Mouse (Mus musculus): ENCODE measurements around the gene Wipf1. TPM values are rescaled to one million over a fixed set of nuclear protein-coding genes. Genes with fewer than 3 reads are reported as not detected.
"Not testable (repeated sequence)": the region's sequence is repeated elsewhere in the genome, so short reads cannot be mapped to it uniquely, and the experiment has no call there.

The Wipf1 gene
- polyA plus RNA-seq, 1 experiment, result 37.6 TPM

GRCm38 (mm10) chr2:73563690-73564089 is 34.2 kb upstream of the Wipf1 start:
- Histone ChIP-seq H3K4me3 (ENCODE audit: insufficient read depth, low read length) (no peak overlapping the region), H3K27ac (ENCODE audit: insufficient read depth, low read length) (no peak overlapping the region), H3K4me1 (ENCODE audit: control insufficient read depth, insufficient read depth, low read length) (no peaks in the 10 kb centered on the region)
- TF ChIP-seq CTCF (IDR thresholded peaks at IDR 0.05; ENCODE audit: borderline replicate concordance, insufficient read depth, low read length), result no peak

- TF ChIP-seq POLR2A (IDR thresholded peaks at IDR 0.05; ENCODE audit: low read depth, low read length), result no peak
- TF ChIP-seq CTCF (IDR thresholded peaks at IDR 0.05; ENCODE audit: borderline replicate concordance, insufficient read depth, low read length), result no peak
- no peak overlapping the region for H3K27ac ChIP-seq (ENCODE audit: insufficient read depth, low read length)
- no peak overlapping the region for H3K4me3 ChIP-seq (ENCODE audit: insufficient read depth, low read length)
- H3K4me1 ChIP-seq (ENCODE audit: control insufficient read depth, insufficient read depth, low read length), result no peaks in the 10 kb centered on the region
Measured at GRCm38 (mm10) chr2:73562656-73563055, 33.1 kb upstream of the Wipf1 start.

GRCm38 (mm10) chr2:73561665-73562063 is 32.1 kb upstream of the Wipf1 start:
- Histone ChIP-seq H3K4me3 (ENCODE audit: insufficient read depth, low read length) (no peak overlapping the region), H3K4me1 (ENCODE audit: control insufficient read depth, insufficient read depth, low read length) (no peaks in the 10 kb centered on the region), H3K27ac (ENCODE audit: insufficient read depth, low read length) (no peak overlapping the region)
- TF ChIP-seq POLR2A (IDR thresholded peaks at IDR 0.05; ENCODE audit: low read depth, low read length), result no peak

GRCm38 (mm10) chr2:73560899-73561664 is 31.5 kb upstream of the Wipf1 start:
- Histone ChIP-seq H3K4me1 (ENCODE audit: control insufficient read depth, insufficient read depth, low read length) (no peaks in the 10 kb centered on the region), H3K4me3 (ENCODE audit: insufficient read depth, low read length) (no peak overlapping the region; the same call in 1 of the 2 replicates), H3K27ac (ENCODE audit: insufficient read depth, low read length) (no peak overlapping the region)
- no peak for TF ChIP-seq POLR2A (IDR thresholded peaks at IDR 0.05; ENCODE audit: low read depth, low read length)
- no peak for TF ChIP-seq CTCF (IDR thresholded peaks at IDR 0.05; ENCODE audit: borderline replicate concordance, insufficient read depth, low read length)

- H3K4me1 ChIP-seq (ENCODE audit: control insufficient read depth, insufficient read depth, low read length), result no peaks in the 10 kb centered on the region
- H3K27ac ChIP-seq (ENCODE audit: insufficient read depth, low read length), result no peak overlapping the region
- TF ChIP-seq CTCF (IDR thresholded peaks at IDR 0.05; ENCODE audit: borderline replicate concordance, insufficient read depth, low read length) (no peak), POLR2A (IDR thresholded peaks at IDR 0.05; ENCODE audit: low read depth, low read length) (no peak)
- H3K4me3 ChIP-seq (ENCODE audit: insufficient read depth, low read length), result no peak overlapping the region
Measured at GRCm38 (mm10) chr2:73560445-73560844, 30.9 kb upstream of the Wipf1 start.

GRCm38 (mm10) chr2:73557956-73558355 is 28.4 kb upstream of the Wipf1 start:
- no peak overlapping the region for H3K4me3 ChIP-seq (ENCODE audit: insufficient read depth, low read length)
- H3K27ac ChIP-seq (ENCODE audit: insufficient read depth, low read length), result no peak overlapping the region
- H3K4me1 ChIP-seq (ENCODE audit: control insufficient read depth, insufficient read depth, low read length), result peaks cover 5% of the 10 kb centered on the region
- TF ChIP-seq CTCF (IDR thresholded peaks at IDR 0.05; ENCODE audit: borderline replicate concordance, insufficient read depth, low read length), result no peak
- TF ChIP-seq POLR2A (IDR thresholded peaks at IDR 0.05; ENCODE audit: low read depth, low read length), result no peak

GRCm38 (mm10) chr2:73557061-73557460 is 27.5 kb upstream of the Wipf1 start:
- not testable (repeated sequence) for H3K4me1 ChIP-seq (ENCODE audit: control insufficient read depth, insufficient read depth, low read length); H3K27ac ChIP-seq (ENCODE audit: insufficient read depth, low read length); H3K4me3 ChIP-seq (ENCODE audit: insufficient read depth, low read length)

- H3K27ac ChIP-seq (ENCODE audit: insufficient read depth, low read length), result no peak overlapping the region
- H3K4me3 ChIP-seq (ENCODE audit: insufficient read depth, low read length), result no peak overlapping the region
- TF ChIP-seq CTCF (IDR thresholded peaks at IDR 0.05; ENCODE audit: borderline replicate concordance, insufficient read depth, low read length) (no peak), POLR2A (IDR thresholded peaks at IDR 0.05; ENCODE audit: low read depth, low read length) (no peak)
- peaks cover 6% of the 10 kb centered on the region for H3K4me1 ChIP-seq (ENCODE audit: control insufficient read depth, insufficient read depth, low read length)
Measured at GRCm38 (mm10) chr2:73554389-73554788, 24.9 kb upstream of the Wipf1 start.

GRCm38 (mm10) chr2:73552926-73553325 is 23.4 kb upstream of the Wipf1 start:
- Histone ChIP-seq H3K4me3 (ENCODE audit: insufficient read depth, low read length) (no peak overlapping the region), H3K27ac (ENCODE audit: insufficient read depth, low read length) (peak overlapping the region; percentile 52)

GRCm38 (mm10) chr2:73550725-73551124 is 21.2 kb upstream of the Wipf1 start:
- peaks cover 10% of the 10 kb centered on the region for H3K4me1 ChIP-seq (ENCODE audit: control insufficient read depth, insufficient read depth, low read length)
- TF ChIP-seq CTCF (IDR thresholded peaks at IDR 0.05; ENCODE audit: borderline replicate concordance, insufficient read depth, low read length) (no peak), POLR2A (IDR thresholded peaks at IDR 0.05; ENCODE audit: low read depth, low read length) (no peak)
- H3K27ac ChIP-seq (ENCODE audit: insufficient read depth, low read length), result no peak overlapping the region
- H3K4me3 ChIP-seq (ENCODE audit: insufficient read depth, low read length), result no peak overlapping the region

More at GRCm38 (mm10) chr2:73552926-73553325, 23.4 kb upstream of the Wipf1 start:
- peaks cover 6% of the 10 kb centered on the region for H3K4me1 ChIP-seq (ENCODE audit: control insufficient read depth, insufficient read depth, low read length)
- TF ChIP-seq CTCF (IDR thresholded peaks at IDR 0.05; ENCODE audit: borderline replicate concordance, insufficient read depth, low read length) (no peak), POLR2A (IDR thresholded peaks at IDR 0.05; ENCODE audit: low read depth, low read length) (no peak)
